Mouse (Mus musculus): ENCODE results near the gene Gjd3. TPM values are rescaled to one million over a fixed set of nuclear protein-coding genes. Genes with fewer than 3 reads are reported as not detected.

Gene Gjd3
- total RNA-seq, 2 experiments from 2014 or later = 2.4 to 3.6 TPM

DNA sequence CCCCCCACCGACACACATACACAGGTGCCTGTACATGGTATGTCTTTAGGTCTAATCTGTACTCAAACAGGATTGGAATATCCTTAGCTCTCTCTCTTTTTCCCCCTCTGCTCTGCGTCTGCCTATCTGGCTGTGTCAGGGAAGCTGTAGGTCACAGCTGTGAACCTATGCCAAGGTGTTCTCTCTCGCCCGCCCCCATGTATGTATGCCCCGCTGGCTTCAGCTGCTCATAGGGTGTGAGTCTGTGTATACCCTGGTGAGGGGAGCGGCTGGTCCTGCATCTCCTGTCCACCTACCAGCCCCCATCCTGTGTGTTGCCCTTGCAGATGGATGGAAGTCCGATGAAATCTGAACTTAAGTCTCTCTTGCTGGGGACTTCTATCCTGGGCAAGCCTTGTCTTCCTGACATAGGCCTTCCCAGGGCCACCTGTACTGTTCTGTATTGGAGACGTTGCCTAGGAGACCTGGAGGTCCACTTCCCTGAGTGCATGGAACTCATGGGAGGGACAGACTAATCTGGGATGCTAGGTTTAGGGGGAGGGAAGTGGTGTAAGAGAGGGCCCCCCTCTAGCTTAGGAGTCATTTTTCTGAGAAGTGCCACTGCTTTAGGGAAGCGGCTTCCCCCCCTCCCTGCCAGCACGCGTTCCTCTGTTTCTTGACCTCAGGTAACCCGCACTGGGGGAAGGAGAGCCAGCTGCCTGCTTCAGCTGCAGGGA is 33.4 kb downstream of the Gjd3 start:
- no peak for DNase-seq (ENCODE audit: low spot score in 2 of 2)

DNA sequence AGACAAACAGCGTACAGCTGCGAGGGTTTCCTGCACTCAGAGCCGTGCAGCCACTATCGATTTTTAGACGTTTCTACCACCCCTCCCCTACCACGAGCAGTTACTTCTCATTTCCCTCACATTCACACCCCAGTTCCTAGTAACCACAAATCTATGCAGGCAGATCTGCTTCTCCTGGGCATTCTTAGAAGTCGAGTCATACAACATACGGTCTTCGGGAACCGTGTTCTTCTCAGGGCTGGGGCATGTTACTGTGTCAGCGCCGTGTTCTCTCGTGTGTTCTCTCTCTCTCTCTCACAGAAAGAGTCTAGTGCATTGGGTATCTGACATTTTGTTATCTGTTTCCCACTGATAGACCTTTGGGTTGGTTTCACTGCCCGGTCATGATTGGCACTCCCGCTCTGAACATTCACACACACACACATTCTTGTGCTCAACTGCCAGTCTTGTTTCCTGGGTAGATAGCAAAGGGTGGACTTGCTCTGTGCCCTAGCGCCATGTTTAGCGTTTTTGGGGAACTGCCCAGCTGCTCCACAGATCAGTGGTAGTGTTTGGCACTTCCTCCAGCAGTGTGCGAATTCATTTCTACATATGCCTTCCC is 34.7 kb downstream of the Gjd3 start:
- no peak for DNase-seq (ENCODE audit: low spot score in 2 of 2)

DNA sequence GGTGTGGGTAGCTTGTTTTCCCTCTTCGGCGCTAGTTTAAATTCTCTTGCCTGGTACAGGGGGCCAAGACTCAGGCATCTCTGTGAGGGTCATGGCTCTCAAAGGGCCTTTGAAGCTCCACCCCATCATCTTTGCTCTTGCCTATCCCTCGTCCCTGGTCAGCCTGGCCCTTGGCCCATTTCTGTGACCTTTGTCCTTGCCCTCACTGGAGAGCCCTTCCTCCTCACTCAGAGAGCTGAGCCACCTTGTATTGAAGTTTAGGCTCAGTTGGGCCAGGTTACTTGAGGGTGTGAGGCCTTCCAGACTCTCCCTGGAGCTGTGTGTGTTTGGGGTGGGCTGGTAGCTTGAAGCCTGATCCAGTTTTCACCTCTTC is 37.2 kb downstream of the Gjd3 start:
- DNase-seq (ENCODE audit: low spot score in 2 of 2) = no peak

DNA sequence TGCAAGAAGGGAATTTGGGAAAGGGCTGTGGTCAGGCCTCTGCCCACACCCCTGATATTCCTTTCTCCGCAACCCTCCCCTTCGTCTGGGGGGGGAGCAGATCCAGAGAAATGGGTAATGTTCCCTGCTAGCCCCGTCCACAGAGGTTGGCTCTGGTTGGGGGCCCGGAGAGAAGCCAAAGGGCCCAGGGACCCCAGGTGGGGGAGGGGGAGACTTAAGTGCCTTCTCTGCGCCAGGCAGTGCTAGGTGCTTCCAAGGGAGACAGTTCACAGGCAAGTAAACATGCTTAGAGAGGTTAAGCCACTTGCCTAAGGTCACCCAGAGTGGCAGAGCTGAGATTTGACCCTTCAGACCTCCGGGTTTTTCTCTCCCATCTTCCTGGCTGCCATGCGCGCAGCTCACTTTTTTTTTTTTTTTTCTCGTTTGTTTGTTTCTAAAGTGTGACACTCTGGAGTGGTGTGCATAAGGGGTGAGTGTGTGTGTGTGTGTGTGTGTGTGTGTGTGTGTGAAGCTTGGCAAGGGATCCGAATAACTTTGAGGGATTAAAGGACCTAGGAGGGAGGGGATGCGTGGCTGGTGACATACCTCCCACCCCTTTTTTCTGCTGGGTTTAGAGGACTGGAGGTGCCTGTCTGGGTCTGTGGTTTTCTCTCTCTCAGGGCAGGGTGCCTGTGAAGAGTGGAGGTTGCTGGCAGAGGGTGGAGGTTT is 37.8 kb downstream of the Gjd3 start:
- DNase-seq (ENCODE audit: low spot score in 2 of 2) = no peak

DNA sequence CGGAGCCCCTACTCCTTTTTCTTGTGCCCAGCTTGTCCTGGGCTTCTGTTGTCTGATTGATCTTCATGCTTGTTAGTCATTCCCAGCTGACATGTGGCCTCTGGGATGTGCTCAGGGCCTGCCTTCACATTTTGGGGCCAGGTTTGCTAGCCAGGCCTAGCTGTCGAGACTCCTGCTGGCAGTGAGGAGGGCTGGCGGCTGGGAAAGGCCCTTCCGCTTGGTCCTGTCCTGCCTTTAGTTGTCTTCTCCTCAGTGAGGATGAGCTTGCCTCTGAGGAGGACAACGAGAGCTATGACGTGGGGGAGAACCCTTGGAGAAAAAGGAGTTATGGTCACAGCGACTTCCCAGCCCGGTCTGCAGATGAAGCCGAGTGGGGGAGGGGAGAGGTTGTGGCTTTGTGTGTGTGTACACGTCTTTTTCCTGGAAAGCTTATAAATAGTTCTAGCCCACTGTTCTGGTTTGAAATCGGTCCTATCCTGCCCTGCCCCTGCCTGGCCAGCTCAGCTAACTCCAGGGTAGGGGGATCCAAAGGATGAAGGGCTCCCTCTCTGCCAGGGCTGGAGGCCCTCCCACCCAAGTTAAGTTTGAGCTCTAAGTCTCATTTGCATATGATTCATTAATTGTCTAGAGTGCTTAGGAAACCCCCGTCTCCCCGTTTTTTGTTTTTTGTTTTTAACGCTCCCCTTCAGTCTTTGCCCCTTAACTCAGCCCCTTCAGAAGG is 38.9 kb downstream of the Gjd3 start:
- peak in 1 of 2 experiments; percentile 23 for DNase-seq (ENCODE audit: low spot score in 2 of 2)

DNA sequence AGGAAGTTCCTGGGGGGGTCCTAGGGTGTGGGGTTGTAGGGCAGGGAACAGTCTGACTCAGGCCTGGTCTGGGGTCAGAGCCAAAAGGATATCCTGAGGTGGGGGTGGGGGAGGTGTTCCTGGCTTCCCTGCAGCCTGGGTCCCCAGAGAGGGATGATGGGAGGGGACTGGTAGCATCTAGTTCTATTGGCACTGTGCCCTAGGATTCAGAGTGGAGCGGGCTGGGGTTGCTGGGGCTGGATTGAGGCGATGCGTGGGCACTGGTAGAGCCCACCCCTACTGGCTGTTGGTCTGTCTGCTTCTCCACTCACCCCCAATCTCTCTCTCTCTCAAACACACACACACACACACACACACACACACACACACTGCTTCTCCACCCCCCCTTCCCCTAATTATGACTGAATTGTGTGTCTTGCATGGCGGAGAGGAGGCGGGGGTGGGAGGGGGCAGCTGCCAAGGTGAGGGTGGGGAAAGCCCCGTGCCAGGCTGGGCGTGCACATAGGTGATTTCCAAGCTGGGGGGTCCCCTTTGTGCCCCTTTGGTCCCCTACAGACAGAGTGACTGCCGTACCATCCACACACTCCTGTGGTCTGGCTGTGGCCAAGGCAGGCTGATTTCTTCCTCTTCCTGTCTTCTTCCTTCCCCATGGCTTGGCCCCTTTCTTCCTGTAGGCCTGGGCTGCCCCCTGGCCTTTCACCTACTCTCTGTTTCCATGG is 39.7 kb downstream of the Gjd3 start:
- no peak for DNase-seq (ENCODE audit: low spot score in 2 of 2)

DNA sequence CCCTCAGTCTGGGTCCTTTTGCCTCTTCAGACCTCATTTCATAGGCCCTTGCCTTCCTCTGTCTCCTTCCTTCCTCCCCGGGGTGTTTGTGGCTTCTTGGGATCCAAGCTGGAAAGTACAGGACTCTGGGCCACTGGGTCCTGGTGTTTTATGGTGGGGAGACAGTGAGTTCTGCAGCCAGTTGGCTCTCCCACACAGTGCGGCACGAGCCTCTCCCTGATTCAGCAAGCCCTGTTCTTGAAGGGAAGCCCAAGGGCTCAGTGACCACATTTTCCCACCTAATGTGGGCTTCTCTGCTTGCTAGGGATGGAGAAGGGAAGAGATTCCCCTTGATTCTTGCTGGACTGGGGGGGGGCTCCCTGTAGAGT is 40.3 kb downstream of the Gjd3 start:
- DNase-seq (ENCODE audit: low spot score in 2 of 2) = no peak

DNA sequence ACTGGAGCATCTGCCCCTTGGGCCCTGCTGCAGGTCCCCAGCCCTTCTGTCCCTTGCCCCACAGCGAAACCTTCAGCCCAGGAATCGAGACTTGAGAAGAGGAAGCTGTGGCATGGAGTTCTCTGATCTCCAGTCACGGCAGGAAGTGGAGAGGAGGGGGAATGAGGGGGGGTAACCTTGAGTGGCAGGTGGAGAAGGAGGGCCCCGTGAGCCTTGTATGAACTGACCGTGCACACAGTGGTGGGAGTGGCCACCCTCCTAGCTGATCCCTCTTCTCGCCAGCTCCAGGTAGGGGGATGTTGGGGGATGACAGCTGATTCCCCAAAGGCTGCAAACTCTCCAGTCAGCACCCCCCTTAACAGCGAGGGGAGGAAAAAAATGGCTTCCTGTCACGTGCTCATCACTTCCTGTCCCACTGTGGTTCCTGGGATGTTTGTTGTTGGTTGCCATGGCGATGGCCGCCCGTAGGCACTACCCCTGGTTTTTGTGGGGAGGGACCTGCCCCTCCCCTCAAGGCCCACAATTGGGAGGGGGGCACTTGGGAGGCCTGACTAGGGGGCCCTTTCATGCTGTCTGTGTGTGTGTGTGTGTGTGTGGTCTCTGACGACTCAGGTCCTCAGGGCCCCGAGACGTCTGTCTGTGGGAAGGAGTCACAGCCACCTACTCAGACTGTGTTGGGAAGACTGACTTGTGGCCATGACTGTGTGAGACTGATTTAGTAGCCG is 40.8 kb downstream of the Gjd3 start:
- peak; percentile 70 to 73 for DNase-seq (ENCODE audit: low spot score in 2 of 2)

DNA sequence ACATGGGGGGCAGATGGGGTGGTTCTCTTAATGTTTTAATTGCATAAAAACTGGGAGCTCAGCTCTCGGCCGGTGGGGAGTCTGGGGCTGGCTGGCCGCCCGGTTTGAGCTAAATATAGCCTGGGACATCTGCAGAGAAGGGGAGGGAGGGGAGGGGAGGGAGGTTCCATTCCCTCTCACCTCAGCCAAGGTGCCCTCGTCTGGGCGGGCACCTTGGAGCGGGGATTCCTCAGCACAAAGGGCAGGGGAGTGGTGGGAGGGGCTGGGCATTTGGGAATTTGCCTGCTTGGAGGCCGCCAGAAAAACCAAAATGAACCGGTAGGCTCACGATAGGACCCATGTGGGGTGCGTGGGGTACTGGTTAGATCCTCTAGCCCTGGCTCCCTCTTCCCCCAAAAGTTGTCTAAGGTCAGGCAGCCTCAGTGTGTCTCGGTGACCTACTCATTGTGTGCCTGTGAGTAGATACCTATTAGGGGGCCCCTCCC is 41.4 kb downstream of the Gjd3 start:
- peak; percentile 64 to 77 for DNase-seq (ENCODE audit: low spot score in 2 of 2)

DNA sequence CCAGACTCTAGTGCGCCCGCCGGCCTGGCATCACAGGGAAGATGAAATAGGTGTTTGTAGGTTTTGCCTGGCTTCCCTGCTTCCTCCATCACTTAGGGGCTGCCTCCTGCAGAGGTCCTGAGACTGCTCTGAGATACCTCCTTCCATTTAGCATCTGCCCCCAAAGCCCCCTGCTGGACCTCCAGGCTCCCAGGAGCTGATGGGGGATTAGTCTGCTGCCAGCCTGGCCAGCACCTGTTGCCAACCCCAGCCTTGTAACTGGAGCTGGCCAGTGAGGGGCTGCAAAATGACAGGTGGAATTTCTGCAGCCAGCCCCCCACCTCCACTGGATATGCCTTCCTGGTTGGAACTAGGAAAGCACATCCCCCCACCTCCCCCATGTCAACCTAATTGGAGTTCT is 42.0 kb downstream of the Gjd3 start:
- DNase-seq (ENCODE audit: low spot score in 2 of 2) = no peak

DNA sequence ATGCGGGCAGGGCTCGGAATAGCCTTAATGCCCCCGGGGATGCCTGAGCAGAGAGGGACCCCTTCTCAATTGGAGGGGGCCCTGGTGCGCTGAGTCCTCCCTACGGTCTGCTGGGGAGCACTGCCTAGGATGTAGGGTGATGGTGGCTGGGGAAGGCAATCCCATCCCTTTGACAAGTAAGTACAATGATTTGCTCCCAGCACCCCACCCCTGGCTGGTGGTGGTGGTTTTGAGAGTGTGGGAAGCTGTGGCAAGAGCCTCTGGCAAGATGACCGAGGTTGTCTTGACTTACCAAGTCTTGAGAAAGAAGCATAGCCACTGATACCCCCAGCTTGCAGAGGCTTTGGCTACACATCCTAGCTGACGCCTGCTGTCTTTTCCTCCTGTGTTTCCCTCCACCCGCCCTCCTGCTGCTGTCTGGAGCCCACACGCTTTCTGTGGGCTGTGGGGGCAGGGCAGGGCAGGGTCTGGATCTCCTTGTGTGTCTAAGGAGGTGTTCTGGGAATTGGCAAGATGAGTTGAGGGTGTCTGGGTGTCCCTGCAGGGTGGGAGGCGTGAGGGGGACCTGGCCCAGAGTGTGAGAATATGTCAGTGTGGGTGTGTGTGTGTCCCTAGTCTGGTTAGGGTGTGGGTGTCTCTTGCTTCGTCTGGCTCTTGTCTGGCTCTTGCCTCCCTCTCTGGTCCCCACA is 42.7 kb downstream of the Gjd3 start:
- DNase-seq (ENCODE audit: low spot score in 2 of 2) = no peak

DNA sequence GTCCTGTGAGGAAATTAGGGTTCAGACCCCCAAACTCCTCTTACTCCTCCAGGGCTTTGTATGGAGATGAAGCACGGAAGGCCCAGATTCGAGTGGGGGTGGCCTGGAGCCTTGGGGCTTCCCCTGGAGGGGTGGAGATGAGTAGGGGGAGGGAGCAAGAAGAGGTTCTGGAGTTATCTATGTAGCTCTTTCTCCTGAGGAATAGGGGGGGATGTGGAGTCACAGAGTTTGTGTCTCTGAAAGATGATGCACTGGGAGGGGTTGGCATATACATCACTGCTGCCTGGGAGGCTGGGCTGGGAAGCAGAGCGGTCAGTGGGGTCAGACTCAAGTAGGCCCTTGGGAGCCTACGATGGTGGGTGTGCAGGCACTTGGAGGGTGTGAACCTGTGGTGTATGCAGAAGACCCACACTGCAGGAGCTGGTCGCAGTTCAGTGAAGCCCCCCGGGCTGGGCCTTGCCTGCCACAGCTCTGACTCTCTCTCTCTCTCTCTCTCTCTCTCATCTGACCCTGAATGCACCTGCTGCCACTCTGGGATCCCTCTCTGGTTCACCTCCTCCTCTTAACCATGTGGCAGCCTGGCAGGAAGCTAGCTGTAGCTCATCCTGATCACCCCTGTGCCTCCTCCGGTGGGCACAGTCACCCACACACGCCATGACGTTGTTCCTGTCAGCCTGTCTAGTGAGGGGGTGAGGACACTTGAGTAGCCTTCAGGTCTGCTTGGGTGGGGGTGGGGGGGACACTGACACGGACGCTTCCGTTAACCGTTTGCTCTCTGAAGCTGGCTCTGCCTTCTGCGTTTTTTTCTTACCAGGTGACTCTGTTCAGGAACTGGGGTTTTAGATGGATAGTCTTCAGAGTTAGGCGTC is 43.5 kb downstream of the Gjd3 start:
- DNase-seq (ENCODE audit: low spot score in 2 of 2) = no peak

DNA sequence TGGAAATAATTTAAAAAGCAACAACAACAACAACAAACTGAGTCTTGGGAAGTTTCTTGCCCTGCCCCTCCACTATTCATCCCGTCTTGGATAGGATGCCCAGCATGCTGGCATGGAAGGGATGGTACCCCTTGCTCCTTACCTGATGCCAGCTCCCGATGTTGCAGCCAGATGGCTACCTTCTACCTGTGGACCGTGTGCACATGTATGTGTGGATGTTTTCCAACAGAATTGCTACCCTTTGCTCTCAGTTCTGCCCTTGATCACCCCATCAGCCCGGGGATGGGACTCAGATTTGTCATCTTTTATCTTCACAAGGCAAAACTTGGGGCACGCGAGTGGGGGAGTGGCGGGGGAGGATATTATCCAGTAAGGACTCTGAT is 44.1 kb downstream of the Gjd3 start:
- DNase-seq (ENCODE audit: low spot score in 2 of 2) = no peak

DNA sequence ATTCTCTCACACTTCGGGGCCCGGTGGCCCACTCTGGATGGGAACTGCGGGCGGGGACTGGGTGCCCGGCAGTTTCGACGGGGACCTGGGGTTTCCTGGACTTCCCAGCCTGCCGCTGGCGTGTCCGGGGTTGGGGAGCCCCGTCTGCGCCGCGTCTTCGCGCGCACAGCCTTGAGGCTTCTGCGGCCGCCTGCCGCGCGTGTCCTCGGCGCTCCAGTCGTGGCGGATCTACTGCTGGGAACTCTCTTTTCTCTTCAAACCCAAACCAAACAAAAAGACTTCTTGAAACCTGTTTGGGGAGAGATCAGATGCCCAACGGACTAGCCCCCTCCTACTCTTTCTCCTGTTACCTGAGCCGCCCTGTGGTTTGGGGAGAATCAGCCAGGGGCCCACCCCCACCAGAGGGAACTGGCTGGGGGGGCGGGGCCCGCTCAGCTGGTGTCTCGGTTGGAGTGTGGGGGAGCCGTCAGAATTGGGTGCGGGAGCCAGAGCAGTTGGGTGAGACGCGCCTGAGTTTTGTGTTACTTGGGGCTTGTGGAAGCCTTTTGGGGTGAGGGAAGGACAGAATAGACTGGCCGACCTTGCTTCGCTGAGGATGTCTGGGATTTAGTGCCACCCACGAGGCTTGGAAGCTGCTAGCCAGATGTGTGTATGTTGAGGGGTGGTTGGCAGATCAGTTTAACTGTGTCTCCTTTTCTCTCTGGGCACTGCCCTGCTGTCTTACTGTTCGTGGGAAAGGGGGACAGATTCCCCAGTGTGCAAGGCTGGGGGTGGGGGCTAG is 44.7 kb downstream of the Gjd3 start:
- DNase-seq (ENCODE audit: low spot score in 2 of 2) = peak in 1 of 2 experiments; percentile 57

DNA sequence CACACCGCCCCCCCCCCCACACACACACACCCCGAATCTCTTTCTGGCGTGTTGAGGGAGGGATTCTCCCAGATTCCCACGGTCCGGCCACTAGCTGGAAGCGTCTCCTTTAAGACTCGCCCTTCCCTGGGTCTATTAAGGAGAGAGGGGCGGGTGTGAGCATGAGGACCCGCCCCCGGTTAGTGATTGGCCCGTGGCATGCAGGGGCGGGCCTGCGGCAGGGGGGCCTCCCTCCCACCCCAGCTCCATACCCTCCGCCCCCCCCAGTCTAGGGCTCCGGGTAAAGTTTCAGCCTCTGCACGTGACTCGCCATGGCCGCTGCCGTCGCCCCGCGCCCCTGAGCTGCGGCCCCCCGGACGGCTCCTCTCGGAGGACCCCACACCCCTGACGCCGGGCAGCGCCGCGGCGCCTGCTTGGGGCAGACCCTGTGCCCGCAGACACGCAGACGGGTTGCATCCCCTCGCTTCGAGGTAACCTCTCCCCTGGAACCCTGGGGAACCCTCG is 45.4 kb downstream of the Gjd3 start:
- DNase-seq (ENCODE audit: low spot score in 2 of 2) = peak in 1 of 2 experiments; percentile 76

DNA sequence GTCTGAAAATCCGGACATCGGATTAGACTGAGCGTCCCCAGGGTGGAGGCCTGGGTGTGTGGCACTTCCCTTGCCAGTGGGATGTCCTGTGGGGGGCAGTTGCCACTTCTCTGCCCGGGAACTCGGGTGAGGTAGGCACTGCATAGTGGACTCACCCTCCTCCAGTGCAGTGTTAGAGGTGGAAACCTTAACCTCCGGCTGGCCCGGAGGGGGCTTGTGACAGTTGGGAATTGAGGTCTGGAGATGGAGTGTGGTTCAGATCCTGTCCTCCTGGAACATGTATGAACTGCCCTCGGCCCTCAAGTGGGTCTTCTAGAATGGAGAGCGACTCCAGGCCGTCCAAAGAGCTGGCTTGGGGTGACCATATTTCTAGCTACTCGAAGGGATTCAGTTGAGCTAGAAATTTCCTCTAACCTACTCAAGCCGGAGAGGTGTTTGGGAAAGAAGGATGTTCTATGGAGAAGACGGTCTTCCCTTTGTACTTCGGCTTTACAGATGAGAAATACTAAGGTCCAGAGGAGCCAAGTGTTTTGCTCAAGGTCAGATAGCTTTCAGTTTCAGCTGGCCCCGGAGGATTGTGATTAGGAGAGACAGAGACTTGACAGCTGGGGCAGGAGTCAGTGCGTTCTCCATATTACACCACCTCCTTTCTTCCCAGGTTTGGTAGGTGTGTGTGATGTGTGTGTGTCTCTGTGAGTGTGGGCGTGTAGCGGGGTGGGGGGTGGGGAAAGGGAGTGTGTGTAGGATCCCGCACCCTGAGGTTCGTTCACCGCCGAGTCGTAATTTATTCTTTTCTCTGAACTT is 46.0 kb downstream of the Gjd3 start:
- DNase-seq (ENCODE audit: low spot score in 2 of 2) = no peak

DNA sequence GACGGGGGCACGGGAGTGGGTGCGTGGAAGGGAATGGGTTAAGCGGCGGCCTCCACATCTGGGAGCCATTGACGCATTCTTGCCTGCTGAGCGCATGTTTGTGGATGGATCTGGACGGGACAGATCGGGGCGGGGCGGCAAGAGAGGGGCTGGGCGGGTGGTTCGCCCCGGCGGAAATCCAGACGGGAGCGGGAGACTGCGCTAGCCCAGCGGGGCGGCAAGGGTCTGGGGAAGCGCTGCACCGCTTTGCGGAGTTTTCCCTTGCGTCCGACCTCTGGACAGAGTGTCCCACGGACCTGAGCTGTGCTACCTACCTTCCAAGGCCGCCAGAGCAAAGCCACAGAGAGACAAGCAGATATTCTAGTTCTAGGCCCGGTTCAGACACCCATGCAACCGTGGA is 46.6 kb downstream of the Gjd3 start:
- no peak for DNase-seq (ENCODE audit: low spot score in 2 of 2)

Data from layer of hippocampus, postnatal 10 days (tissue).